Mouse (Mus musculus) granulocyte monocyte progenitor cell, adult 5-6 weeks (primary cell): ENCODE results near the gene Gcgr. TPM values are rescaled to one million over a fixed set of nuclear protein-coding genes. Genes with fewer than 3 reads are reported as not detected.
A peak's percentile ranks its signal among the peaks of the same experiment; 100 is the strongest.
"Not testable (repeated sequence)": the region's sequence is repeated elsewhere in the genome, so short reads cannot be mapped to it uniquely, and the experiment has no call there.

Source experiments
- ATAC-seq: replicated peaks from 2 replicates; pipeline ENCODE4 v1.8.0; 2016; ENCODE audit warnings: mild to moderate bottlenecking, moderate TSS enrichment, inconsistent platforms; ENCODE audit not compliant: poor library complexity, severe bottlenecking
- total RNA-seq, 2 experiments: library from RNA; stranded (forward) in 1 of 2; stranded (reverse) in 1 of 2; fragments of 200-712, 200-1000 nt in 1 of 2; fragments of >200 nt in 1 of 2; fragmentation: Nextera tagmentation in 1 of 2; gene quantifications; 2 replicates each; pipeline ENCODE4 v1.2.3; 2014 to 2017

Gene Gcgr
- total RNA-seq, 2 experiments from 2014 or later, result not detected

- ATAC-seq, result peak; percentile 21
These were observed 49.7 kb downstream of the Gcgr start for GRCm38 (mm10) chr11:120580190-120580589.

DNA sequence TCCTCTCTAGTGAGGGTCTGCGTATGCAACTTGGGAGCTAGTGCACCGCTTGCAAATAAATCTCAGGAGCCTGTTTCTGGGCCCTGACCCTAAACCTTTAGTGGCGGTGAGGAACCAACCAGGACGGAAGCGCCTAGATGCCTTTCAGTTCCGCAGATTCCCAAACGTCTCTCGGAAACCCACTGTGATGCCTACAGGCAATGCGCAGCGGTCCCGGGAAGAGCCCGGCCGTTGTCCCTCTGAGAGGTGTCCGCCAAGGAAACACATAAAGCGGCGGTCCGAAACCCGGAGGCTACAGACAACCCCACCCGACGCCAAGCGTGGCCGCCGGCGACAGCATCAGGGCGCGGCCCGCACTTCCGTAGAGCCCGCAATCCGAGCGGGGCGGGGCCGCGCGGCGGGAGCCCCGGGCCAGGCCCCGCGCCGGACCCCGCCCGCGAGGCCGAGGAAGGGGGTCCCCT lies 50.4 kb downstream of the Gcgr start:
- ATAC-seq, result peak; percentile 6; the same call in 1 of the 2 replicates

DNA sequence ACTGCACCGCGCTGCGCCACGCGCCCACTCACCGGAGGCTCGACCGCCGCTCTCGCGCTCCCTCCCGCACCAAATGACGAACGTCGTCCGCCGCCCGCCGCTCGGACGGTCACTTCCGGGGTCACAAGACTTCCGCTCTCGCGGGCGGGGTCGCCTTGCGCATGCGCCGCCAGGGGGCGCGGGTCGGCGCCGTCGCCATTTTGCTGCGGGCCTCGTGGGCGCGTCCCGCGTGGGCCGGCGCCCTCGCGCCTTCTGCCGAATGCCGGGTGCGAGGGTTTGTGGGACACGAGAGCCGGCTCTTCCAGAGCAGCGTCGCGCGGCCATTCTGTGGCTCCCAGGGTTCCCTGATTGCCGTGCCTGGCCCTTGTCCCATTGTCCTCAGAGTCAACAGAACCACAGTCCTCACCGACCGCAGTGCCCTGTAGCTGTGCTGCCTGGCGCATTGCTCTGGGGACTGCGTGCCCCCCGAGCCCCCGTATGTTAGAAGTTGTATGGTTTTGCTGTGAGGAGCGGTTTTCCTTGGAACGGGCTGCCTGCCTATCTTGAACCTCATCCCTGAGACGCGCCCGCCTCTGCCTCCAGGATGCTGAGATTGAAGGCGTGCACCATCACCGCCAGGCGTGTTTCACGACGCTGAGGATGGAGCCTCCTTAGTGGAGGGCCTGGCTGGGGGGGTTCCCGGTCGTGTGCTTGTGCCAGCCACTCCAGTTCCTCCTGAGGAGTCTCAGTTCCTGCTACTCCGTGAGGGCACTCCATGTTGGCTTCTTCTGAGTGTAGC lies 51.2 kb downstream of the Gcgr start, which contains the start of gene Arhgdia:
Gene Arhgdia, minus strand, starts transcription at position 135 of the 778 bp plus-strand sequence.
- ATAC-seq, result peak; percentile 73

GRCm38 (mm10) chr11:120582268-120582981 lies 51.9 kb downstream of the Gcgr start:
- no peak for ATAC-seq

DNA sequence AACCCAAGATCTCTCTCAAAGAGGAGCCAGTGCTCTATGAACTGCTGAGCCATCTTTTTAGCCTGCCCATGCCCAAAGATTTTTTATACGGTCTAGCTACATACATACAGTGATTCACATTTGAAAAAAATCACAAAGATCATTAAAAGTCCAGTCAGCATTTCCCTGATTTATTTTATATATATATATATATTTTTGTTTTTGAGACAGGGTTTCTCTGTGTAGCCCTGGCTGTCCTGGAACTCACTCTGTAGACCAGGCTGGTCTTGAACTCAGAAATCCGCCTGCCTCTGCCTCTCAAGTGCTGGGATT lies 52.4 kb downstream of the Gcgr start:
- ATAC-seq, result not testable (repeated sequence)

DNA sequence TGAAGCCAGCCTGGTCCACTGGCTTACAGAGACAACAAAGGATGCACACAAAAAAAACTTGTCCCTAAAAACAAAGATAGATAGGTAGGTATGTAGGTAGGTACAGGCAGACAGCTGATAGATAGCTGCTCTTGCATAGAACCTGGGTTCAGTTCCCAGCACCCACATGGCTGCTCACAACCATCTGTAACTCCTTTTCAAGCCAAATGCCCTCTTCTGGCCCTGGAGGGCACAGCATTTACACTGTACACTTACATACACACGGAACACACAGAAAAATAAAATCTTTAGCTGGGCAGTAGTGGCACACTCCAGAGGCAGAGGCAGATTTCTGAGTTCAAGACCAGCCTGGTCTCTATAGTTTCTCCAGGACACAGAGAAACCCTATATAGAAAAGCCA lies 53.4 kb downstream of the Gcgr start:
- ATAC-seq, result no peak

DNA sequence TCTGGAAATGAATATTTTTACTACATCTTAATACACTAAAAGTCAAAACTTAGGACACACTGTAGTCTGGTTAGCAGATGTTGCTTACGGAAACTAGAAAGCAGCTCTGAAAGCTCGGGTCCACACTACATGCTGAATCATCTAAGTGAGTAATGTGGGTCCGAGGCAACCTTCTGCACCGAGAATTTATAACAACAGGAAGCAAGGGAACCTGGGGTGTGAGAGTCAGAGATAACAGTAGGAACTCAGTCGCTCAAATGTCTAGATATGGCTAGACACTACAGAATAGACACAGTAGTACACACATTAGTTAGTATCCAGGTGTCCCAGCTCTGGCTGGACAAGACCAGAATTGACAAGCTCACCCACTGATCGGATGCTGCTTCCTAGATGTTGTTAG lies 58.0 kb downstream of the Gcgr start:
- no peak for ATAC-seq

Other genes starting within 250 kb of the Gcgr start
Only the 30 nearest of the 31 such genes appear.
- 1,412 and 1,653 TPM in 2 replicates for gene Actg1, start 182.2 kb upstream of the Gcgr start, total RNA-seq (2014; fragmentation: Nextera tagmentation)
- 733 and 780 TPM in 2 replicates for gene Actg1, start 182.2 kb upstream of the Gcgr start, total RNA-seq (2017)
- not detected in 2 replicates for gene Fscn2, start 169.2 kb upstream of the Gcgr start, total RNA-seq (2014; fragmentation: Nextera tagmentation)
- gene Fscn2, start 169.2 kb upstream of the Gcgr start, total RNA-seq (2017), result not detected in 2 replicates
- gene Faap100, start 151.9 kb upstream of the Gcgr start, total RNA-seq (2014; fragmentation: Nextera tagmentation), result 8.3 and 13.2 TPM in 2 replicates
- 12.9 and 18.8 TPM in 2 replicates for gene Faap100, start 151.9 kb upstream of the Gcgr start, total RNA-seq (2017)
- gene Nploc4, start 93.0 kb upstream of the Gcgr start, total RNA-seq (2014; fragmentation: Nextera tagmentation), result 49.2 and 54.6 TPM in 2 replicates
- 34.1 and 36.6 TPM in 2 replicates for gene Nploc4, start 93.0 kb upstream of the Gcgr start, total RNA-seq (2017)
- not detected in 2 replicates for gene Tspan10, start 88.1 kb upstream of the Gcgr start, total RNA-seq (2014; fragmentation: Nextera tagmentation)
- not detected in 2 replicates for gene Tspan10, start 88.1 kb upstream of the Gcgr start, total RNA-seq (2017)
- not detected in 2 replicates for gene Pde6g, start 77.2 kb upstream of the Gcgr start, total RNA-seq (2014; fragmentation: Nextera tagmentation)
- not detected in 2 replicates for gene Pde6g, start 77.2 kb upstream of the Gcgr start, total RNA-seq (2017)
- gene Oxld1, start 72.6 kb upstream of the Gcgr start, total RNA-seq (2014; fragmentation: Nextera tagmentation), result 7.9 and 8.6 TPM in 2 replicates
- gene Oxld1, start 72.6 kb upstream of the Gcgr start, total RNA-seq (2017), result 12.8 and 19.5 TPM in 2 replicates
- gene Ccdc137, start 72.6 kb upstream of the Gcgr start, total RNA-seq (2014; fragmentation: Nextera tagmentation), result 35.6 and 43.0 TPM in 2 replicates
- 39.4 and 57.7 TPM in 2 replicates for gene Ccdc137, start 72.6 kb upstream of the Gcgr start, total RNA-seq (2017)
- gene Arl16, start 63.1 kb upstream of the Gcgr start, total RNA-seq (2014; fragmentation: Nextera tagmentation), result 11.7 and 15.1 TPM in 2 replicates
- 19.2 and 22.4 TPM in 2 replicates for gene Arl16, start 63.1 kb upstream of the Gcgr start, total RNA-seq (2017)
- 113 and 121 TPM in 2 replicates for gene Mrpl12, start 46.1 kb upstream of the Gcgr start, total RNA-seq (2014; fragmentation: Nextera tagmentation)
- gene Mrpl12, start 46.1 kb upstream of the Gcgr start, total RNA-seq (2017), result 131 and 159 TPM in 2 replicates
- 20.6 and 21.3 TPM in 2 replicates for gene Slc25a10, start 38.9 kb upstream of the Gcgr start, total RNA-seq (2014; fragmentation: Nextera tagmentation)
- 20.5 and 26.2 TPM in 2 replicates for gene Slc25a10, start 38.9 kb upstream of the Gcgr start, total RNA-seq (2017)
- 64.7 and 75.8 TPM in 2 replicates for gene Mcrip1, start 19.0 kb downstream of the Gcgr start, total RNA-seq (2014; fragmentation: Nextera tagmentation)
- gene Mcrip1, start 19.0 kb downstream of the Gcgr start, total RNA-seq (2017), result 23.1 and 23.4 TPM in 2 replicates
- gene Ppp1r27, start 20.4 kb downstream of the Gcgr start, total RNA-seq (2014; fragmentation: Nextera tagmentation), result not detected in 2 replicates
- gene Ppp1r27, start 20.4 kb downstream of the Gcgr start, total RNA-seq (2017), result not detected in 2 replicates
- gene P4hb, start 42.6 kb downstream of the Gcgr start, total RNA-seq (2014; fragmentation: Nextera tagmentation), result 864 and 921 TPM in 2 replicates
- gene P4hb, start 42.6 kb downstream of the Gcgr start, total RNA-seq (2017), result 1,372 and 1,702 TPM in 2 replicates
- gene Arhgdia, start 50.9 kb downstream of the Gcgr start, total RNA-seq (2014; fragmentation: Nextera tagmentation), result 514 and 552 TPM in 2 replicates
- 163 and 168 TPM in 2 replicates for gene Arhgdia, start 50.9 kb downstream of the Gcgr start, total RNA-seq (2017)
- gene Alyref, start 67.7 kb downstream of the Gcgr start, total RNA-seq (2014; fragmentation: Nextera tagmentation), result 161 and 171 TPM in 2 replicates
- 315 and 430 TPM in 2 replicates for gene Alyref, start 67.7 kb downstream of the Gcgr start, total RNA-seq (2017)
- 80.9 and 96.2 TPM in 2 replicates for gene Anapc11, start 67.7 kb downstream of the Gcgr start, total RNA-seq (2014; fragmentation: Nextera tagmentation)
- 26.9 and 27.0 TPM in 2 replicates for gene Anapc11, start 67.7 kb downstream of the Gcgr start, total RNA-seq (2017)
- gene Npb, start 77.8 kb downstream of the Gcgr start, total RNA-seq (2014; fragmentation: Nextera tagmentation), result not detected in 2 replicates
- gene Npb, start 77.8 kb downstream of the Gcgr start, total RNA-seq (2017), result not detected in 2 replicates
- gene Pcyt2, start 87.2 kb downstream of the Gcgr start, total RNA-seq (2014; fragmentation: Nextera tagmentation), result 48.1 and 70.3 TPM in 2 replicates
- 21.9 and 35.5 TPM in 2 replicates for gene Pcyt2, start 87.2 kb downstream of the Gcgr start, total RNA-seq (2017)
- gene Sirt7, start 94.5 kb downstream of the Gcgr start, total RNA-seq (2014; fragmentation: Nextera tagmentation), result 66.1 and 81.1 TPM in 2 replicates
- 57.4 and 75.0 TPM in 2 replicates for gene Sirt7, start 94.5 kb downstream of the Gcgr start, total RNA-seq (2017)
- gene Mafg, start 102.9 kb downstream of the Gcgr start, total RNA-seq (2014; fragmentation: Nextera tagmentation), result 28.7 and 37.0 TPM in 2 replicates
- gene Mafg, start 102.9 kb downstream of the Gcgr start, total RNA-seq (2017), result 30.2 and 36.6 TPM in 2 replicates
- 14.6 and 15.9 TPM in 2 replicates for gene Pycr1, start 113.1 kb downstream of the Gcgr start, total RNA-seq (2014; fragmentation: Nextera tagmentation)
- 4.6 and 8.9 TPM in 2 replicates for gene Pycr1, start 113.1 kb downstream of the Gcgr start, total RNA-seq (2017)
- gene Myadml2, start 117.5 kb downstream of the Gcgr start, total RNA-seq (2014; fragmentation: Nextera tagmentation), result not detected in 2 replicates
- gene Myadml2, start 117.5 kb downstream of the Gcgr start, total RNA-seq (2017), result 0.69 and 1.9 TPM in 2 replicates
- not detected in 2 replicates for gene Notum, start 130.5 kb downstream of the Gcgr start, total RNA-seq (2014; fragmentation: Nextera tagmentation)
- not detected in 2 replicates for gene Notum, start 130.5 kb downstream of the Gcgr start, total RNA-seq (2017)
- 44.6 and 84.7 TPM in 2 replicates for gene Aspscr1, start 142.3 kb downstream of the Gcgr start, total RNA-seq (2014; fragmentation: Nextera tagmentation)
- gene Aspscr1, start 142.3 kb downstream of the Gcgr start, total RNA-seq (2017), result 29.0 and 33.5 TPM in 2 replicates
- gene Cenpx, start 183.0 kb downstream of the Gcgr start, total RNA-seq (2014; fragmentation: Nextera tagmentation), result 99.2 and 129 TPM in 2 replicates
- 110 and 151 TPM in 2 replicates for gene Cenpx, start 183.0 kb downstream of the Gcgr start, total RNA-seq (2017)
- 16.7 and 35.0 TPM in 2 replicates for gene Lrrc45, start 183.2 kb downstream of the Gcgr start, total RNA-seq (2014; fragmentation: Nextera tagmentation)
- 30.6 and 46.2 TPM in 2 replicates for gene Lrrc45, start 183.2 kb downstream of the Gcgr start, total RNA-seq (2017)
- 2.1 and 5.1 TPM in 2 replicates for gene Rac3, start 190.8 kb downstream of the Gcgr start, total RNA-seq (2014; fragmentation: Nextera tagmentation)
- 1.1 TPM in 2 replicates for gene Rac3, start 190.8 kb downstream of the Gcgr start, total RNA-seq (2017)
- gene Dcxr, start 196.6 kb downstream of the Gcgr start, total RNA-seq (2014; fragmentation: Nextera tagmentation), result 15.9 and 24.1 TPM in 2 replicates
- 14.5 and 18.6 TPM in 2 replicates for gene Dcxr, start 196.6 kb downstream of the Gcgr start, total RNA-seq (2017)
- not detected in 2 replicates for gene Cbr2, start 201.4 kb downstream of the Gcgr start, total RNA-seq (2014; fragmentation: Nextera tagmentation)
- gene Cbr2, start 201.4 kb downstream of the Gcgr start, total RNA-seq (2017), result not detected in 2 replicates